Mouse (Mus musculus) effector memory CD4-positive, alpha-beta T cell, adult 5 months (primary cell): Measurements from ENCODE around the gene Ssxb2. TPM values are rescaled to one million over a fixed set of nuclear protein-coding genes. Genes with fewer than 3 reads are reported as not detected.

Source experiments
- polyA plus RNA-seq: library from polyadenylated mRNA; unstranded; fragments of 100-300 nt; shearing (Covaris generic); gene quantifications from one replicate; pipeline ENCODE4 v1.2.1, GENCODE M21; 2017

Ssxb2 gene
- not detected for polyA plus RNA-seq

DNA sequence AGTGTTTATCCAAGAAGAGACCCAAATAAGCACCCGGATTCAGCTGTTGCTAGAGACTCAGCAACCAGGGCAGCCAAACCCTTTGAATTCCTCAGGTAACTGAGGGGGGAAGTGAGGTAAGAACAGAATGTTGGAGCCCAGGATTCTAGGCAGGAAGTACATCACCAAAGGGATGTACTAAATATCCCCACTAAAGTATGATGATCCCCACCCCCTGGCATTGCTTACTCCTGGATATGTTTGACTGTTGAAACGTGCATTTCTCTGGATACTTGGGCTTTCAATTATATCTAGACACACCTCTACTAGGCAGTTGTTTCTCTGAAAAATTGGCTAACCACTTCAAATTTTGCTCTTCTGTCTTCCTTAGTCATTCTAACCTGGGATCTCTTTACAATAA, at the start of gene Ssxb2:
Ssxb2 (minus strand) TSS at position 101 of the 400 bp plus-strand sequence.

DNA sequence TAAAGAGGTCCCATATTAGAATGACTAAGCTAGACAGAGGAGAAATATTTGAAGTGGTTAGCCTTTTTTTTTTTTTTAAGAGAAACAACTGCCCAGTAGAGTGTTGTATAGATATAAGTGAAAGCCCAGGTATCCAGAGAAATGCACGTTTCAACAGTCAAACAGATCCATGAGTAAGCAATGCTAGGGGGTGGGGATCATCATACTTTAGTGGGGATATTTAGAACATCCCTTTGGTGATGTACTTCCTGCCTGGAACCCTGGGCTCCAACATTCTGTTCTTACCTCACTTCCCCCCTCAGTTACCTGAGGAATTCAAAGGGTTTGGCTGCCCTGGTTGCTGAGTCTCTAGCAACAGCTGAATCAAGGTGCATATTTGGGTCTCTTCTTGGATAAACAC, 48.5 kb downstream of the Ssxb2 start, which contains the start of gene Ssxb1:
Ssxb1 (plus strand) TSS at position 301 of the 400 bp plus-strand sequence.

Other genes with a start within 250 kb of the Ssxb2 start
- gene Ftsj1, start 209.3 kb downstream of the Ssxb2 start, polyA plus RNA-seq = 13.9 TPM
- gene Slc38a5, start 190.6 kb downstream of the Ssxb2 start, polyA plus RNA-seq = not detected
- not detected for gene Ssxb10, start 134.3 kb downstream of the Ssxb2 start, polyA plus RNA-seq
- gene Ssxb9, start 94.7 kb downstream of the Ssxb2 start, polyA plus RNA-seq = not detected
- not detected for gene Ssxb1, start 48.4 kb downstream of the Ssxb2 start, polyA plus RNA-seq
- not detected for gene Gm14459, start 63.2 kb upstream of the Ssxb2 start, polyA plus RNA-seq
- gene Ssxb6, start 86.5 kb upstream of the Ssxb2 start, polyA plus RNA-seq = not detected
- gene Ssxb3, start 130.1 kb upstream of the Ssxb2 start, polyA plus RNA-seq = not detected
- gene Ssxb8, start 229.1 kb upstream of the Ssxb2 start, polyA plus RNA-seq = not detected